Mouse (Mus musculus) urinary bladder, postnatal 25 days (tissue): ENCODE data around the gene Pygb.

Source experiments
- DNase-seq: peaks from one replicate; pipeline ENCODE4 v3.0.0; 2022; ENCODE audit warnings: low spot score

The Pygb gene

DNA sequence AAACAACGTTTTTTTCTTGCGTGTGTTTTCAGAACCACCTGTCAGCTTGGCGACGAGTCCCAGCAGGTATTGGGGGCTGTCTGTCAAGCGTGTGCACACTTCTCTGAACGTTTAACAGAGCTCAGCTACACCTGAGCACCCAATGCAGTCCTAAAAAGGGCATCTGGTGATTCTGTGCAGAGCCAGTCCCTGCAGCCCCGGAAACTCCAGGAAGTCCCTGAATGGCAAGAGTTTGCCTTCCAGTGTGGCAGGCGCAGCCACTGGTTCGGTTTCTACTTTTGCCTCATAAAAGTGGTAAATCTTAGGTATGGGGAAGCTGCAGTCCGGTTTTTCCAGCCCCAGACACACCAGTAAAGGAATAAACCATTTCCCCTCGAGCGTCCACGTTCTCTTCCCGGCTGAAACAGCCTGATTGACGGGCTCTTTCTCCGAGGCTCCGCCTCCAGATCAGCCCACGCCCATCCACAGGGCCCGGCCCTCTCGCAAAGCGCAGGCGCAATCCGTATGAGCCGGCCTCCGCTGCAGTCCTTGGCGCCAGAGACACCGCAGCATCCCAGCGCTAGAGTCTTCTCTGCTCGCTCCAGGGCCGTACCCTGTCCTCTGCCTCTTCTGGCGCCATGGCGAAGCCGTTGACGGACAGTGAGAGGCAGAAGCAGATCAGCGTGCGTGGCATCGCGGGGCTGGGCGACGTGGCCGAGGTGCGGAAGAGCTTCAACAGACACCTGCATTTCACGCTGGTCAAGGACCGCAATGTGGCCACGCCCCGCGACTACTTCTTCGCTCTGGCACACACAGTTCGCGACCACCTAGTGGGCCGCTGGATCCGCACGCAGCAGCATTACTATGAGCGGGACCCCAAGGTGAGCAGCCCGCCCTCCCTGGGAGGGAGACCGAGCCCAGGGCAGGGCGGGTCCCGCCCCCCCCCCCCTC, at the start of gene Pygb:
Gene Pygb, plus strand, starts transcription at position 485 of the 930 bp plus-strand sequence.
- peak; percentile 80 for DNase-seq

DNA sequence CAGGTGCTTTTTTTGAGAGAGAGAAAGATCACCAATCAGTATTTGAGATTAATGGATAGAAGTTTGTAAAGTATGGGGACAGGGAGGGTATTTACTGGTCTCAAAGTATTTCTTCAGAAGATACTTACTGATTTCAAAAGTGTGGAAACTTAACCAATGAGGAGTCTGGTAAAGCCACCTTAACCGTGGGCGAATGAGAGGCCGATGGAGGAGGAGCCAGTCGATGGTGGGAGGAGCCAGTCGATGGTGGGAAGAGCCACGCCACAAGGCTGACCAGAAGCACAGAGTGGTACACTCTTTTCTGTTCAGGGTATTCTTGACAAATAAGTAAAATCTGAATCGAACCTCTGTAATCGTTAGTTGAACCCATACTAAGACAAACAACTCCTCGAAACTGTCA, 48.7 kb upstream of the Pygb start:
- no peak for DNase-seq

DNA sequence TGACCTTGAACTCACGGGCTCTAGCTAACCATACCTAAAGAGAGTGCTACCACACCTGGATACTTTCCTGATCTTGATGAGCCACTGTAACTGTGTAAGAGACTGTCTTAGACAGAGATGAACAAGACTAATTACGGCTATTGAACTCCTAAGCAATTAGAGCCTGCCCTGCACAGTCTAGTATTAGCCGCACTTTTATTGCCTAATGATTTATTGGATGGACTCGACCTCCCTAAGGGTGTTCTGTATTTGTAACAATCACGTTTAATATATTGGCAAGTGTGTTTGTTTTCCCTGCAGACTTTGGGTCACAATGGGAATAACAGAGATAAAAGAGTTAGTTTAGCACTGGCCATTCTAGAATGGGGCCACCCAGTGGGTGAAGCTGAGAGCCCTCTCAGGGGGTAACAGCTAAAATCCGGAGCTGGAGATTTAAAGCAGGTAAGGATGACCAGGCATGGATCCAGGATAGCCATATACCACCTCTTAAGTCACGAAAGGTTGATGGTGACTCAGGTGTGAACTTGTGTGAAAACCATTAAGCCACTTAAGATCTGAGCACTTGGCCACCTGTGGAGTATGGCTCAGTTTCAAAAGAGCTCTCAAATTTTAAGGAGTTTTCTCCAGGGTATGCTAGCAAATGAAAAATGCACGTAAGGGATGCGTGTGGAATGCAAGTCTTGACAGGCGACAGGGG, 46.2 kb upstream of the Pygb start:
- DNase-seq, result no peak

DNA sequence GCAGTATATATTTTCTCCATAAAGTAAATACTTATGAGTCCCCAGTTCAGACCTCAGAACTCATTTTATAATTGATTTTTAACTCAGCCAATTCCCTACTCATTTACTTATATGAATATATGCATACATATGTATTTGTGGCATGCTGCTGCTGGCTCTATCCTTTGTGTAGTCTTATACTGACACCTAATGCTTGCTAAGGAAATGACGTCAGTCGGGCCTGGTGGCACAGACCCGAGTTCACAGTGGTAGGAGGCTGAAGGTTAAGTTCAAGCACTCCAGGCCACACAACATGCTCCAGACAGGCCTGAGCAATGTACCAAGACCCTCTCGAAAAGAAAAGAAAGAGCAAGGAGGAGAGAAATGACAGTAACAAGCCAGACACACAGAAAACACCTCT, 45.1 kb upstream of the Pygb start:
- no peak for DNase-seq

DNA sequence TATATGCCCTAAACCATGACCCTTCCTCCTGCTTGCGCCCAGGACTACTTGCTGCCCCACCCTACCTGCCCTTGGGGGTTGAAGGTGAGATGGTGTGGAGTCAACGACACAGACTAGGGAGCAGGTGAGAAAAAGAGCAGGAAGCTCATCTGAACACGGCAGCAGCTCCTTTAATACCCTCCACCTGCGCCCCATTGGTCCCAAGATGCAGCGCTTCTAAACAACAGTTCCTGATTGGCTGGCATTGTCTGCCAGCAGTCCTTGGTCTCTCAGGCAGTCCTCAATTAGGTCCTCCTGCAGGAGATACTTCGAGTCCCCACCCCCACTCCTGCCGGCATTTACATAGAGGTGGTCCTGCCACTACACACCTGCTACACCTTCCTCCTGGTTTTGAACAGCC, 41.5 kb upstream of the Pygb start:
- DNase-seq, result no peak

DNA sequence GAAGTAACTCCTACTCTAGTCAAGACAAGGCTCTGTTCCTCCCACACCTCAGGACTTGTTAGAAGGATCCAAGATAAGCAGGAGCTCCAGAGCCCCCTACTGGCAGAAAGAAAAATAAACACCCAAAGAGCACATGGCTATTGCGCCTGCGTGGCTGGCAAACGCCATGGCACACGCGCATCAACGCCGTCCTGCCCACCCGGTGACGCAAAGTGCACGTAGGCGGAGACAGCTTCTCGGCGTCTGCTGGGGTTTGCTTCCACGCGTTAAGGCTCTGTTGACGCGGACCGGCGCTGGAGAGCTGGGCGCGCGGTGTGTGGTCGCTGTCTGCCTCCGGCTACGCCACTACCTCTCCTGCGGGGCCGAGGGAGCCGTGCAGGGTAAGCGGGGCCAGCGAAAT, 37.7 kb upstream of the Pygb start, which contains the start of gene Entpd6:
Gene Entpd6, plus strand, starts transcription at position 189 of the 400 bp plus-strand sequence.
- peak; percentile 88 for DNase-seq

DNA sequence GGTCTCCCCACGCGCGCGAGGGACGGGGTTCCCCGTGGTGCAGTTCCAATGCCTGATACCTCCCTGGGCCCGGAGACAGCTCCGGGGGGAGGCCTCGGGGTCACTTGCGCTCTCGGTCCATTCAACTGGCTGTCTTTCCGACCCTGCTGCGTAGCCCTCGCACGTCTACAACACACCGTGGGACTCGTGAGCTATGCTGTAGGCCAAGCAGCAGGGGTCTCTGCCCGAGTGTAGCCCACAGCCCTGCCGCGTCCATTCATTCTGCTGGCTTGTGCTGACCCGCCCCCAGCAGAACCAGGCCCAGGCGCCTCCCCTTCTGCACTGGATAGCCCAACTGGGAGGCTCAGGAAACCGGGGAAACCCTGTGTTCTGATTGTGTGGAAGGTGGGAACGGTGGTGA, 37.3 kb upstream of the Pygb start:
- DNase-seq, result no peak

DNA sequence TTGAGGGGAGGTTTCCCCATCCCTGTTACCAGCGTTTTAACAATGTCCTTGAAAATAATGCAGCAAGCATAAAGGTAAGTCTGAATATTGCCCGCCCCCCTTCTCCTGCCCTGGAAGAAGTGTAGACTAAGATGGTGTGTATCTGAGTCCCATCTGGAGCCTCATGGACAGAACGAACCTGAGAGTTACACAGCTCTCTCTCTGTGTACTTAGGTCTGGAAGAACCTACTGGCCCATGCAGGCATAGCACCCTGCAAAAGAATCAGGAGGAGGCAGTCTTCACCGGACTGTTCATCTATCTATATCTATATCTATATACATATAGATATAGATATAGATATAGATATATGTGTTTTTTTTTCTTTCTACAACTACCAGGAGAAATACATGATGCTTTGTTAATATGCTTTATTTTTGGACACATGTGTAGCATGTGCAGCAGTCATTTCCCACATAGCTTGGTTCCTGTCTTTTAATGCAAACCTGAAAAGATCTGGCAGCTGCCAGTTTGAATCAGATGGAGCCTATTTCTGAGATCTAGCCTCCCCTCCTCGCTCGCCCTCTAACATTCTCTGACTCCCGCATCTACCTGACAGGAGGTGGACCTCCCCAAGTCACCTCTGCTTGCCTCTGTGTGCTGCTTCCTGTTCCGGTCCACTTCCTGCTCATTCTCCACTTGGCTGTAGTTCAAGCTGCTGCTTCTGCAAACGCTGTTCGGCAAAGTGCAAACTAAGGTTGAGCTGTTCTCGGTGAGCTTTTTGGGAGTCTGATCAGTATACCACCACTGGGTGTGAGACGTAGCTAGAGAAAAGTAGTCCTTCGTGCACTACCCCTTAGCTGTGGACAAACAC, 36.2 kb upstream of the Pygb start:
- DNase-seq, result no peak

DNA sequence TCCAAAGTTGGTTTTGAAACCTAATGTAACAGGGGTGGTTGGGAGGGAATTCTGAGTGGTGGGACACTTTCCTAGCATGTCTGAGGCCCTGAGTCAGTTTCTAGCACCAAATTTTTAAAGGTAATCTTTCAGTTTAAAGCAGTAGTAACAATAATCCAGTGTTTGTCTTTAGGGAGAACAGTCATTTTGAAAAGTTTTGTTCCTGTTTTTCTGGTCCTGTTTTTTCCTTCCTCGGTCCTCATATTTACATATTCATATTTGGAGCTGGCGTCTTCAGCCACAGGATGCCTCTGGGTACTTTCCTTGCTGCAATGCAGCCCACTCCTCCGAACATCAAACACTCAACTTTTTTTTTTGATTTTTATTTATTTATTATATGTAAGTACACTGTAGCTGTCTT, 31.5 kb upstream of the Pygb start:
- no peak for DNase-seq

DNA sequence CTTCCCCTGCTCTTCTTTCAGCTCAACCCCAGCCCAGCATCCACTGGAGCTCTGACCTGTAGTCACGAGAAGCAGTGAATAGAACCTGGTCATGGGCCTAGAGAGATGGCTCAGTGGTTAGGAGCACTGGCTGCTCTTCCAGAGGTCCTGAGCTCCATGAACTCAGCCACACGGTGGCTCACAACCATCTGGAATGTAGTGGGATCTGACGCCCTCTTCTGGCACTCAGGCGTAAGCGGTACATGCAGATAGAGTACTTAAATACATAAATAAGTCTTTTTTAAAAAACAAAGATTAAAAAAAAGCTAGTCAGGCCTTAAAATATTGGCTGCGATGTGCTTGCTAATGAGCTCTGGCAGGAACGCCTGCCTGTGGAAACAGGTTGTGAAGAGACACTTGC, 25.1 kb upstream of the Pygb start:
- no peak for DNase-seq

DNA sequence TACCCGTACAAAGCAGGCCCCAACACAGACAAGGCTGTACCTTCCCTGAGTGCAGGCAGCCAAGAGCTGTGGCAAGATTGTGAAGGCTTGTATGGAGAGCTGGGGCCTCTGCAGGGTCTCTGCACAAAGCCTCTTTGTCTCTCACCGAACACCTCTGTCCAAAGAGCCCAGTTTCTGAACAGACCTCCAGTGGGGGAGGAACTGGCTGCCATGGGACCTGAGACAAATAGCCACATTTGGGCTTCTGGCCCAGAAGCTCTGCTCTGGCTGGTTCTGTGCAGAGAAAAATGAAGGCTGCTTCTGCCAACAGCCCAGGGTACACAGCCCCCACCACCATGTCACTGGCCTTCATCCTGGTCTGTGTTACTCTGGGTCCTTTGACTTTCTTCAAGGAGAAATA, 20.9 kb upstream of the Pygb start:
- no peak for DNase-seq

DNA sequence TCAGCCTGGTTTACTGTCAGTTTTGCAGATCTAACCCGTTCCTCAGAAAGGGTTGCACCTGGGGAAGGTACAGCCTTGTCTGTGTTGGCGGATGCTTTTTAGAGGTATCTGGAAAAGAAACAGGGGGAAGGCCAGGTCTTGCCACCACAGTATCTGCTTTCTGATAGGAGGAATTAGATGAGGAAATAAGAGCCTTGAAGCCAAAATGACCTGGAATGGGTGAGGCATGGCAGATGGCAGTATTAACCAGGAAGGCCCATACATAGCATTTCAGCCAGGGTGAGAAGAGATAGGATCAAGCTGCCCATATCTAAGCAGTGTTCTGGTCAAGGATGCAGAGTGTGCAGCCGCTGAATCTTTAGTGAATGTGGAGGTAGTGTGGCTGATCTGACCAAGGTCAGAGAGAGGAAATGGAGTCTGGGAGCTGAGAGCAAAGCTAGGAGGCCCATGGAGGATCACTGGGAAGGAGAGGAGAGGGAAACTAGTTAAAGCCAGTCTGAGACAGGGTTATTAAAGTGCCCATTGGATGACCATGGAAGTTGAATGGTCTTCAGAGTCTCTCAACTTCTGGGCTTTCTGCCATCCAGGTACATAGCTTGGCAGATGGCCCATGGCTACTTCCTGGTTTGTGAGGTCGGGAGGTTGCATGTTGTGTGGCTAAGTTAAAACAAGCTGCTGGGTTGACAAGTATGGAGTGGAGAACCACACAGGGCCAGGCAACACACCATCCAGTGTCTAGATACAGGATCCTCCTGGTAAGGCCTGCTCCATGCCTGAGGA, 20.3 kb upstream of the Pygb start:
- no peak for DNase-seq

DNA sequence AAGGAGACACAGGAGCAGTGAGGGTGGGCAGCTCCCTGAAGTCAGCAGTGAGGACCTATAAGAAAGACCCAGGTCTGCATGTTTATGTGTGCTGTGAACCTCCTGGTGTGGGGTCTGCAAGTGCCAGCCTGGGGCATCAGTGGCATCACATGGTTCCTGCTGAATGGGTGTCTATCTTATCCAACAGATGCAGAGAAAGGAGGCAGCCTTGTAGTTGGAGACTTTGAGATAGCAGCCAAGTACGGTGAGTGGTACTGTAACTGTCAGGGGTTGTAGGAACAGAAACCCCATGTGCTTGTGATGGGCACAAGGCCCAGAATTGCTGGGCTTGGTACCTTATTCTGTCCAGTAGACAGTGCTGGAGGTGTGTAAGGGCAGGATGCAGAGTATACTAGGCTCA, 17.9 kb upstream of the Pygb start:
- no peak for DNase-seq

DNA sequence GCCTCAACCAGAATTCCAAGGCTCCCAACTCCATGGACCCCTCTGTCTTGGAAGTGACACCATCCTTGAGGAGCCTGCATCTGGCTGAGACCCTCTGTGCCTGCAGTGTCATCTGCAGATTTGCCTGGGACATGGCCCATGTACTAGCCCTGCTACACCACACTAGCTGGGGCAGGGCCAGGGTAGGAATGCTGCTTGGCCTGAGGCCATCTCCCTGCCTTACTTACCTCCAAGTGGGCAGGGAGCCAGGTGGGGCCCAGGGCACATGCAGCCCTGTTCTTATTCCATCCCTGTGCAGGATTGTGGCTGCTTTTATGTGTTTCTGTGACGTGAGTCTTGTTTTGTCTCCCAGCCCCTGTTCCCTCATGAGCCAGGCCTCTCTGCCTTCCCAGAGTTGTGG, 15.8 kb upstream of the Pygb start:
- DNase-seq, result peak; percentile 85

DNA sequence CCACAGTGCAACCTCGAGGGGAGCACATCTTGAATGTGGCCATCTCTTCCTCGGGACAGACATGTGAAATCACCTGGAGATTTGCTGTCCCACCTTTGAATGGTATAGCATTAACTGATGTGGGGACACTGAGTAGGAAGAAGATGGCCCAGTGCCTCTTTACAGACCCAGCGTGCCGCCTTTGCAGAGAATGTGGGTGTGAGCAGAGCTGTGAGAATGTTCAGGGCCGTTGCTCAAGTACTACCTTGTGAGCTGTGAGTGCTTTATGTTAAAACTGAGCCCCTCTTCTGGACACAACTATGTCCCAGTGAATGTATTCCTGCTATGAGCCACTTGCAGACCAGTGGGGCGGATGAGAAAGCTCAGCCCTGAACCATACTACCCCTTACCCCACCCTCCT, 15.4 kb upstream of the Pygb start:
- DNase-seq, result no peak

DNA sequence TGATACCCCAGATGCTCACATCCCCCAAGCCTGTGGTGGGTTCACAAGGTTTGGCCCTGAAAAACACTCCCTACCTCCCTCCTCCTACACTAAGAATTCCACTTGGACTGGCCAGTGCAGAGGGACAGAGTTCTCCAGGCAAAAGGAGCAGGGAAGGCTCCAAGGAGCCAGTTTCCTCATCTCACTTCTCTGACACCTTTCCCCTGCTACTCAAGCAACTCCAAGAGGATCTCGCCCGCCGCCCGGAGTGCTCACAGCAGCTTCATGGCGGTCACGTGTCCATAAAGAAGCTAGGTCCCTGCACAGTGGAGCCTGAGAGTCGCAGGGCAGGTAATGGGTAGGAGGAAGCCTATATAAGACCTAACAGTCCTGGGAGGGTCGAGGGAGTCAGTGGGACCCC, 14.5 kb upstream of the Pygb start:
- DNase-seq, result no peak

DNA sequence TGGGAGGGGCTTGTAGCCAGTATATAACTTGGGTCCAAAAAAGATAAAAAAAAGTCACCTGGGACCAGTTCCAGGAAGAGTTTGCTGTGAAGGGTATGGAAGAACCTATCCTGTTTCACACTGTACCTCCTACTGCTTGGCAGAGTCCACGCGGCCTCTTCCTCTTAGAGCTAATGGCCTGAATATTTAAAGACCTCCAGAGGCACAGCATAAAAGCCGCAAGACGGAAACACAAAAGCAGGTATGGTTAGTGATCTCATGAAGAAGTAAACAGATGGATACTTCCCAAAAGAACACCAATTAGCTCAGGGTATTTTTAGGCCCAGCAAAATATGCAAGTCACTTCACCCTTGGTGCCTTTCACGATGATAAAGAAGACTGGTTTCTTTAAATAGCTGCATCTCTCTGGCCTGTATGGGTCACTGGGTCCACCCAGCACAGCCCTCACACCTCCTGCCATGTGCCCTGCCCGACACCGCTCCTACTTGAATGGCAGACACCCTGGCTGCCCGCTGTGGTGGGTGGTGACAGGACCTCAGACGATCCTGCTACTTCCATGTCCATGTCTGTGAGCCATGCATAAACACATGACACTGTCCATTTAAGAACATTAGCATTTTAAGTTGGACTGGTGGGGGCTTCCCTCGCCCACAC, 13.9 kb upstream of the Pygb start:
- DNase-seq, result no peak

DNA sequence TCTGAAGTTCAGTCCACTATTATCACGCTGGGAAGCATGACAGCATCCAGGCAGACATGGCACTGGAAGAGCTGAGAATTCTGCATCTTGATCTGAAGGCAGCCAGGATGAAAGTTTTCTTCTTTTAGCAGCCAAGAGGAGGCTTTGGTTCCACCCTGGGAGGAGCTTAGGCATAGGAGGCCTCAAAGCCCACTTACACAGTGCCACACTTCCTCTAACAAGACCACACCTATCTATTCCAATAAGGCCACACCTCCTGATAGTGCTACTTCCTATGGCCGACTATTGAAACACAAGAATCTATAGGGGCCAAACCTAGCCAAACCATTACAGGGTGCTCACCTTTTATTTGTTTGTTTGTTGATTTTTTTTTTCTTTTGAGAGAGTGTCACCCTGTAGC, 3.7 kb upstream of the Pygb start:
- DNase-seq, result no peak

DNA sequence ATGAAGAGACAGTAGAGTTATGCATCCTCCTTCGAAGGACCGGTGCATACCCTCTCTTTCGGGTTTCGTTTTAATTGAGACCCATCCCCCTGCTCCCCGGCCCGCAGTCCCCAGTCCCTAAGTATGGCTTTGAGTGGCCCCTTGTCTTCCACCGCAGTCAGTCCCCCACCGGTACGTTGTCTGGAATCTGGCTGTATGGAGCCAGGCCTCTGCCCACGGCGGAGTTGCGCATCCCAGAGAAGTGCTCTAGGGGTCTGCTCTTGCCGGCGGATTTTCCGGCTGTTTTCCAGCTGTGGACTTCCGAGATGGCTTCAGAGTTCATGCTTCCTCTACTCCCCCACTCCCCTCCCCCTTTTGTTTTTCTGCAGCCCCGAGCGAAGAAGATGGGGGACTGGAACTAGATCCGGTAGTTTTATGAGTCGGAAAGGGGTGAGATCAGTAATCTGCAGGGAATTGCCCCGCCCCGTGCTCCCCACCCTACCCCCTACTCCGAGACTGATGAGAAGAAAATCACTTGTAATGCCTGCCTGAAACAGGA, 768 bp downstream of the Pygb start:
- no peak for DNase-seq

DNA sequence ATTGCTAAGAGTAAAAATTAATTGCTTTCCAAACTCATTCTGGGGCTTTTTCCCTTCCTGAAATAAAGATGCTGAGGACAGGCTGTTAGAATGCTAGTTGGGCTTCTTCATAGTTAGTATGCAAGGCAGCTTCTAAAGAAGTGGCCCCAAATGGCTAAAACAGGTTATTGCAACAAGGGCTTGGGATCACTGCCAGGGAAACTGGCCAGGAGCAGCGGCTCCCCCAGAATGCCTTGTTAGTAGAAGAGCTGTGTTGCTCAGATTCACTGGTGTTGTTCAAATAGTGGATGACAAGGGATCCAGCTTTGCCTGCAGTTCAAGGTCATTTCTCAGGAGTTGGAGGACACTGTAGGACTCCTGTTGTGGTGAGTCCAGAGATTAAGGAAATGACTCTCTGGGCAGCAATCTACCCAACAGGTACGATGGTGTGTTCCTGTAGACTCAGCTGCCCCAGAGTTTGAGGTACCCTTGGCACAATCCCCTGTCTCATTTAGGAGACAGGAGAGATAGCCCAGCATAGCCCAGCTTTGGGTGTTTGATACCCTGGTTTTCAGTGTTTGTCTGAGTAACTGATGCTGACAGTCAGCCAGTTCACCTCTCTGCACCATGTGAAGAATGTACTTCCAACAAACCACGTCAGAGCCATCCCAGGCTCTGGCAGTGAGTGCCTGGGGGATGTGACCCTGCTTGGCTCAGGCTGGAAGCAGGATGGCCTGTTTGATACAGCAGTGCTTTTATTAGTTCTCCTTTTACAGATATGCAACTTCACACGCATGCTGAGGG, 2.4 kb downstream of the Pygb start:
- peak; percentile 76 for DNase-seq
